Mouse (Mus musculus): ENCODE results near the gene Uck2.

DNA sequence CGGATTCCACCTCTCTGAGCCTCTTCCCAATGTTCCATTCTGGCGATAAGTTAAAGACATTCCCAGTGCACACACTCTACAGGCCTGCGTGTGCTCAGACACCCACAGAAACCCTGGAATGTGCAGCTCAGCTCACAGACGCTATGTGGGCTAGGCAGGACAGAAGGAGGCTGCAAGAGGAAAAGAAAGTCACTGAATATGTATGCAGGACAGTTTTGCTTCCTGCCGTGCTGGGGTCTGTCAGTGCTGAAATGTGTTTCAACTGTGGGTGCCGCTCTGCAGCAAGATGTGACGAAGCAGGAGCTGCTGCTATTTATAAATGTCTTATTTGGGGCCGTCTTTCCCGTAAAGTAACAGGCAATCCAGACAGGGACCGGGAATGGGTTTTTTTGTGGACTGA is 25.4 kb downstream of the Uck2 start:
- TF ChIP-seq TAL1 (IDR thresholded peaks at IDR 0.05; ENCODE audit: low read length), result no peak
- TF ChIP-seq GATA1 (IDR thresholded peaks at IDR 0.05; ENCODE audit: low read length), result no peak
